Comparison of ENCODE assay signal across 8 mouse cellular contexts in the genomic region with DNA sequence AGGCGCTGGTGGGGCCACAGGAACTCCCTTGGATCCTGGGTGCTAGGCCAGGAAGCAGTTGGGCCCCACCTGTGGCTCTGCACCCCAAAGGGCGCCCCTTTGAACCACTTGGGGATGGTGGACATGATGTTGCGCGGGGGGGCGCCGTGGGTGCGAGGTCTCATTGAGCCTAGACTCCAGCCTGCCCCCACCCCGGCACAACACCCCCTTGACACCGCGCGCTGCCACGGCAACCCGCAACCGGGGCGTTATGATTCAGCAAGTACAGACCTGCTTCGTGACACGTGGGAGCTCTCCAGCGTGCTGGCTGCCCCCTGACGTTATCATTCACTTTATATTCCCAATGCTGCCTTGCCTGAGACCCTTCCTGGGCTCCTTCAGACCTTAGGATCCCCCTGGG. TPM values are rescaled to one million over a fixed set of nuclear protein-coding genes. Genes with fewer than 3 reads are reported as not detected.
DNase-seq lines count a peak whose midpoint lies in the region; ATAC-seq and TF ChIP-seq lines count a peak whose summit lies in the region.

TSS of gene Lexm (minus strand) at position 186 of the 400 bp plus-strand sequence.

- H3K36me3 ChIP-seq in heart, embryonic 14.5 days (ENCODE audit: control insufficient read depth, insufficient read depth, low read length), result no peaks in the 10 kb centered on the region
- H3K36me3 ChIP-seq in liver, postnatal 0 days (replicated peaks; ENCODE audit: insufficient read depth, low read length), result no peaks in the 10 kb centered on the region

- no peak within 1 kb of the TSS for H3K27ac ChIP-seq in heart, embryonic 14.5 days (replicated peaks in 1 of 2; ENCODE audit: control insufficient read depth in 1 of 2, insufficient read depth in 1 of 2, low read depth in 2 of 2, low read length in 2 of 2)
- no peak within 1 kb of the TSS for H3K27ac ChIP-seq in liver, postnatal 0 days (ENCODE audit: low read depth)

- WGBS in heart, embryonic 14.5 days, result under 1% methylated on average over 17 of the region's 19 CpGs
- WGBS in liver, postnatal 0 days (ENCODE audit: insufficient replicate concordance), result 0% methylated on average over 17 of the region's 19 CpGs

- H3K4me3 ChIP-seq in heart, embryonic 14.5 days (ENCODE audit: control insufficient read depth in 1 of 2, insufficient read depth in 1 of 2, low read depth in 1 of 2, low read length in 2 of 2), result no peak within 1 kb of the TSS
- no peak within 1 kb of the TSS for H3K4me3 ChIP-seq in liver, postnatal 0 days (ENCODE audit: low read depth, low read length)

- TF ChIP-seq EP300 in liver, postnatal 0 days (IDR thresholded peaks at IDR 0.05; ENCODE audit: low read depth), result no peak

- H3K4me2 ChIP-seq in heart, embryonic 14.5 days (ENCODE audit: low read length), result peak within 1 kb of the TSS; percentile 32; the same call in 1 of the 2 replicates
- peak within 1 kb of the TSS; percentile 52 for H3K4me2 ChIP-seq in liver, postnatal 0 days (ENCODE audit: low read depth, low read length)

- no peaks in the 10 kb centered on the region for H3K4me1 ChIP-seq in heart, embryonic 14.5 days (ENCODE audit: control insufficient read depth in 2 of 2, insufficient read depth in 2 of 2, low read length in 2 of 2)
- H3K4me1 ChIP-seq in liver, postnatal 0 days (ENCODE audit: insufficient read depth), result peaks cover 17% of the 10 kb centered on the region

- DNase-seq in heart, postnatal 4 days, result no peak
- peak; percentile 16 for DNase-seq in MEL-GATA-1-ER (ENCODE audit: extremely low read depth, low read depth)
- peak; percentile 28 for DNase-seq in forelimb bud, embryonic 11.5 days (ENCODE audit: low read depth, low spot score)
- no peak for DNase-seq in liver, postnatal 0 days
- DNase-seq in thymus, postnatal 10 days (ENCODE audit: low spot score in 2 of 2), result peak; percentile 11 to 17
- no peak for DNase-seq in adipocyte (ENCODE audit: low spot score)
- no peak for DNase-seq in heart, postnatal 36 days

- intact Hi-C loops in heart, postnatal 36 days (cut with DNase I), result no loop called here

- ATAC-seq in heart, embryonic 14.5 days (ENCODE audit: insufficient number of reproducible peaks, insufficient read depth, low FRiP score, low read depth), result no peak
- ATAC-seq in liver, postnatal 0 days, result no peak

- no peak for TF ChIP-seq CTCF in liver, postnatal 0 days (IDR thresholded peaks at IDR 0.05; ENCODE audit: low read depth)

- H3K9ac ChIP-seq in heart, embryonic 14.5 days (ENCODE audit: low read length), result no peak within 1 kb of the TSS
- no peak within 1 kb of the TSS for H3K9ac ChIP-seq in liver, postnatal 0 days (replicated peaks)

- H3K27me3 ChIP-seq in heart, embryonic 14.5 days (ENCODE audit: control insufficient read depth, insufficient read depth, low read length), result peaks cover 38% of the 10 kb centered on the region
- peaks cover 23% of the 10 kb centered on the region for H3K27me3 ChIP-seq in liver, postnatal 0 days (ENCODE audit: insufficient read depth, low read length)

- H3K9me3 ChIP-seq in heart, embryonic 14.5 days (ENCODE audit: control insufficient read depth, low read length), result no peaks in the 10 kb centered on the region
- H3K9me3 ChIP-seq in liver, postnatal 0 days (ENCODE audit: low read length), result no peaks in the 10 kb centered on the region

RNA-seq across cellular contexts. Expression of gene Lexm, which starts in this region (rescaled TPM):
- not detected in 2 replicates for polyA plus RNA-seq in heart, embryonic 14.5 days (2014; fragmentation: Nextera tagmentation; extraction: Ambion mirVana)
- not detected for total RNA-seq in heart, postnatal 4 days (2021)
- polyA plus RNA-seq in liver, postnatal 0 days (2015; fragmentation: Nextera tagmentation; extraction: Ambion mirVana), result not detected in 2 replicates
- not detected for total RNA-seq in heart, postnatal 36 days (2021)

Comparison
In these comparisons a context has a peak if more than half of its experiments do, and no peak if none do; other contexts are left out.
1. DNase-seq: peak in MEL-GATA-1-ER (single experiment), forelimb bud, embryonic 11.5 days (single experiment) and thymus, postnatal 10 days (2 of 2); none in heart, postnatal 4 days (single experiment), liver, postnatal 0 days (single experiment), adipocyte (single experiment) and heart, postnatal 36 days (0 of 2).